Mouse (Mus musculus) B cell, adult 2 months (primary cell): ENCODE data around the gene Proser2.
A peak's percentile ranks its signal among the peaks of the same experiment; 100 is the strongest.
"Not testable (repeated sequence)": the region's sequence is repeated elsewhere in the genome, so short reads cannot be mapped to it uniquely, and the experiment has no call there.

Source experiments
- DNase-seq, 2 experiments: peaks; one replicate each; pipeline ENCODE4 v3.0.0; 2022

Proser2 gene

GRCm38 (mm10) chr2:6128136-6128805, 1.7 kb downstream of the Proser2 start:
- no peak for DNase-seq

GRCm38 (mm10) chr2:6123046-6123445, 7.0 kb downstream of the Proser2 start:
- DNase-seq = no peak

DNA sequence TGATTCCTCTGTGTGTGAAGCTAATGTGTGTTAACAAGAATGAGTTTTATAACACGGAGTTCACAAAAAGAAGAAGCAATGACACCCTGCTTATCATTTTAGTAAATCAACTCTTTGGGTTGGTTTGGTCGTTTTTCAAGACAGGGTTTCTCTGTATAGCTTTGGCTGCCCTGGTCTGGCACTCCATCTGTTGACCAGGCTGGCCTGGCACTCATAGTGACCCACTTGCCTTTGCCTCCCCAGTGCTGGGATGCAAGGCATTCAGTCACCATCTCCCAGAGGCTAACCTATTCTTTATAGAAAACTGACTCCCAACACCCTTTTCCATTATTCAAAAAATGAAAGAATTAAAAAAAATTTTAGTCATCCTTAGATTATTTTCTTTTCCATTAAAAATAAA, 8.9 kb downstream of the Proser2 start:
- no peak for DNase-seq

DNA sequence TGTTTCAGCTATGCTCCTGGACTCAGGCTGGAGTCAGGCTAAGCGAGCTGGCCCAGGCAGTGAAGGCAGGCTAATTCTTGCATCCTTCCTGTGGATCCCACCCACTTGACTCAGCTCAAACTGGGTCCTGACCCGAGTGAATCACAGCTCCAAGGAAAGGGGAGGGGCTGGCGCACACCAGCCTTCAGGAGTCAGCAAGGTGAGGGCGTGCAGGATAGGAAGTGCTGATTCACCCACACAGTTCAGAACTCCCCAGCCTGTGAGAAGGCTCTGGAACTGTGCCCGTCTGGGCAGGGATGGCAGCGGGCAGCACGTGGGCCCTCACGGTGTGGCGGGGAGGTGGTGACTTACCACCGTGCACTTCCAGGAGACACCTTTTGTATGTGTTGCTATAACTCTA, 11.8 kb downstream of the Proser2 start:
- DNase-seq = no peak

GRCm38 (mm10) chr2:6113792-6114191, 16.2 kb downstream of the Proser2 start:
- no peak for DNase-seq

- no peak for DNase-seq
Measured at GRCm38 (mm10) chr2:6112619-6113018, 17.4 kb downstream of the Proser2 start.

DNA sequence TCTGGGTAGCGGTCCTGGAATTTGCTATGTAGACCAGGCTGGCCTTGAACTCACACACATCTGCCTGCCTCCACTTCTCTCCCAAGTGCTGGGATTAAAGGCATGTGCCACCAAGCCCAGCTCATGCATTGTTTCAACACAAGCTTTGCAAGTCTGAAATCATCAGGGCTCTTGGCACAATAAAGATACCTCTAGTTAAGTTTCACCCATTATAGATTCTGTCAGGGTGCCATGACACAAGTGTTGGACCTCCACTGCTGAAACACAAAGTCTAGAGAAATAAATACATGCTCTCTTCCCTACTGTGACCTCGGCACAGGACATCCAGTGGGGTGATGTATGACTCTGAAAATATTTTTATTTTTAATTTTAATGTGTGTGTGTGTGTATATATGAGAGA, 24.6 kb downstream of the Proser2 start:
- no peak for DNase-seq

- DNase-seq = no peak
Measured at GRCm38 (mm10) chr2:6100755-6101154, 29.3 kb downstream of the Proser2 start.

DNA sequence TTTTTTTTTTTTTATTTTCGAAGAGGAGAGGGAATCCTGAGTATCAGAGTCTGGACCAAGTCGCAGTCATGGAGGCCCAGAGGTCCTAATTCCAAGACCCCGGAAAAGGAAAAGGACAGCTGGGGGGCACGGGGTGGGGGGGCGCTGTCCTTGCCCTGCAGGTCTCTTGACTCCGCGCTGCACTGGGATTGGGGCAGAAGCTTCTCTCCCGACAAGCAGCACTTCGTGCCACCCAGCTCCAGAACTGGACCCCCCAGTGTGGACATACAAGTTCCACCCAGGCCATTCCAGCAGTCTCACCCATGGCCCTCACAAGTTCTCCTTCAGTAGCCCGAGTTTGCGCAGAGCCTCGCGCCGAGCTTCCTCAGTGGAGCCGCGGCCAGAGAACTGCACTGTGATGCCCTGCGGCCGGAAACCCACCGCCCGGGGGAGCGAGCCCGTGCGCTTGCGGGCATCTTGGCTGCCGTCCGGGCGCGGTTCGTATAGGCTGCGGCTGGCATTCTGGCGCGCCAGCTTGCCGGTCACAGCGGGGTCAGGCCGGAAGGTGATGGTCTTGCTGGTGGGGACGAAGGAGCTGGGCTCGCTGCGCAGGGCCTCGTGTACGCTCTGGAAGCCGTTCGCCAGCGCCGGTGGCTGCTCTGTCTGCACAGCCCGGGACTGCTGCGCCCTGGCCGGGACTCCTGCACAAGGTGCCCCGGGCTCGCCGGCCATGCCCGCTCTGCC, 29.8 kb downstream of the Proser2 start:
- DNase-seq = no peak

GRCm38 (mm10) chr2:6099443-6099842, 30.6 kb downstream of the Proser2 start:
- no peak for DNase-seq

DNA sequence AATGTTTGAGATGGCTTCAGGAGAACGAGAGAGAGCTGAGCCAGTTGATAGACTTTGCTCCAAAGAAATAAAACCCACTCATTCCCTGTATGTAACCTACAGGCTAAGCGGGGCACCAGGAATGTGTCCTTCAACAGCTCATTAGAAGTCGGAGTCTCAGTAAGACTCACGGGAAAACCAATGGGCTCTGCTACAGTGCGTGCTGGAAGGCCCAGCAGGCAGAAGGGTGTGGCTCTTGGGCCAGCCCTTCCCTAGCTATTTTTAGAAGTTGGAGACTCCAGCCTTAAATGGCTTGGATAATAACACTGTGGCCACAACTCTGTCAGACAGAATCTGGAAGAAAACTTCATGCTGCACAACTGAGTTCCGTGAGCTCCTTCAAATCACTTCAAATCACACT, 31.1 kb downstream of the Proser2 start:
- DNase-seq = no peak

GRCm38 (mm10) chr2:6097113-6097716, 32.8 kb downstream of the Proser2 start:
- no peak for DNase-seq

- DNase-seq = not testable (repeated sequence)
Measured at GRCm38 (mm10) chr2:6089941-6090340, 40.1 kb downstream of the Proser2 start.

DNA sequence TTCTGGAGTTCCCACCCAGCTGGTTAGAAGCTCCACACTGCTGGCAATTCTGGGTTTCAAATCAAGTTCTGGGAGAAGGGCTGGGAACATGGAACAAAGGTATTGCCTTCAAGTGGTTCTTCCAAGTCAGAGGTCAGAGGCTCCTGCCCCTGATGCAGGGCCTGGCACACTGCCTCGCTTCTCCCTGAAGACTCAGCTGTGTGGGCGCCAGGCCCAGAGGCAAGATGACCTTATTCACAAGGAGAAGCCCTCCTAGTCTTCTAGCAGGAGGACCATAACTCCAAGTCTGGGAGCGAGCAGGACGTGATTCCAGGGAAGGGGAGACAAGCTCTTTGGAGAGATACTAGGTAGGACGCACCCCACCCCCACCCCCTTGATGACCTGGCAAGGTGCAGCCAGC, 42.9 kb downstream of the Proser2 start:
- no peak for DNase-seq

GRCm38 (mm10) chr2:6085622-6086530, 44.1 kb downstream of the Proser2 start:
- DNase-seq = peak; percentile 72 to 76

DNA sequence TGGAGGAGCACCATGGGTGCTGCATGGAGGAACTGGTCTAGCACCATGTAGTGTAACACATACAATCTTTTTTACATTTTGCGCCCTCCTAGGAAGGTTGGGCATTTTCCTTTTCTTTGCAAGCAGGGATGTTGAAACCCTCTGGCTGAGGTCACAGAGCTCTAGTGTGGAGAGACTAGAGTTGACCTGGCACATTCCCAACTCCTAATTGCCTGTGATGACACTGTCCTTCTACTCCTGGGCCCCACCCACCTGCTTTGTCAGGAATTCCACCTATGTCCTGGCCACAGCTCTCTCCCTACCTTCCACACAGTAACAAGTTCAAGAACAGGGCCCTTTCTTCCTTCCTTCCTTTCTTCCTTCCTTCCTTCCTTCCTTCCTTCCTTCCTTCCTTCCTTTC, 46.3 kb downstream of the Proser2 start:
- DNase-seq = no peak

GRCm38 (mm10) chr2:6082615-6083014, 47.4 kb downstream of the Proser2 start:
- DNase-seq = no peak

DNA sequence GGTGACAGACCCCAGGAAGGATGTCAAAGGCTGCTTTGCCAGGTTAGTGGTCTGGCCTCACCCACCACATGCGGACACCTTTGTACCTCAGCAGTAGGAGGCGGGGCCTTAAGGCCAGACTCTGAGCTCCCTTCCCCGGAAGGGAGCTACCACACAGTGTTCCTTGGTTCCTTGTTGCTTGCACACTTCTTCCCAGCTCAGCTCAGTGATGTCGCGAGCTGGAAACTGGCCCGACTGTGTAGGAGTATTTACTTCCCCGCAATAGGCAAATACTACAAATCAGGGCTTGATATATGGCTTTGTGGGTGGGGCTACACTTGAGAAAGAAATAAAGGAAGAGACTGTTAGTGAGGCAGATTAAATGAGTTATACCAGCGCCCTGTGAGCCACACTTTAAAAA, 48.9 kb downstream of the Proser2 start:
- no peak for DNase-seq

DNA sequence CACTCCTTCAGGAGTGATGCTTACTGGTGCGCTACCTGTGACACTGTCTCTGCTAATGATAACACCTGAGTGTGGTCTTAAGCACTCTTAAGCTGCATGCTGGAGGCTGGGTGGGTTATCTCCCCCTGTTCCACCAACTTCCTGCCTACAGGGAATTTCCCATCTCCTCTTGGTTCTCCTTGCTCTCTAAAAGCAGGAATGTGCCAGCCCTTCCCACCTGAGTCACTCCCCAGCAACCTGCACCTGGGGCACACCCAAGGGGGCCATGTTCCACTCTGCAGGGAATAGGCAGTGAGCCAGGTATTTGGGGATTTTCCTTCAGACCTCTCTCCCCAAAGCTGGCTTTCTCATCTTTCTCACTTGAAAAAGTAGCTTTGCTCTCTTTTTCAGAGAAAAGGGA, 50.0 kb downstream of the Proser2 start:
- DNase-seq = no peak

DNA sequence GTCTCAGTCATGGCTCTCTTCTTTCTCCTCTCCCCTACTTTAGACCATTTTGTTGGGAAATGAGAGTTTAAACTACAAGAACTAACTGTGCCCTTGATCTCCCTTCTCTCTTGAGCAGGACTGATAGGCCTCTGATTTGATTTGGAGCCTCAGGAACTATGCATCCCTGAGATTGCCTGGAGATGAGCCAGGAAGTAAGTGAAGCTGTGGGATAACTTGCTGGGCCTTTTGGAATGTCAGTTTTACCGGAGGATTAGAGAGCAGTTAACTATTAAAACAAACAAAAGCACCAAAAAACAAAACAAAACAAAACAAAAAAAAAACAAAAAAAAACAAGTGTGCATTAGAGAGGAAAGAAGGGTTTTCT, 54.5 kb downstream of the Proser2 start:
- DNase-seq = no peak

DNA sequence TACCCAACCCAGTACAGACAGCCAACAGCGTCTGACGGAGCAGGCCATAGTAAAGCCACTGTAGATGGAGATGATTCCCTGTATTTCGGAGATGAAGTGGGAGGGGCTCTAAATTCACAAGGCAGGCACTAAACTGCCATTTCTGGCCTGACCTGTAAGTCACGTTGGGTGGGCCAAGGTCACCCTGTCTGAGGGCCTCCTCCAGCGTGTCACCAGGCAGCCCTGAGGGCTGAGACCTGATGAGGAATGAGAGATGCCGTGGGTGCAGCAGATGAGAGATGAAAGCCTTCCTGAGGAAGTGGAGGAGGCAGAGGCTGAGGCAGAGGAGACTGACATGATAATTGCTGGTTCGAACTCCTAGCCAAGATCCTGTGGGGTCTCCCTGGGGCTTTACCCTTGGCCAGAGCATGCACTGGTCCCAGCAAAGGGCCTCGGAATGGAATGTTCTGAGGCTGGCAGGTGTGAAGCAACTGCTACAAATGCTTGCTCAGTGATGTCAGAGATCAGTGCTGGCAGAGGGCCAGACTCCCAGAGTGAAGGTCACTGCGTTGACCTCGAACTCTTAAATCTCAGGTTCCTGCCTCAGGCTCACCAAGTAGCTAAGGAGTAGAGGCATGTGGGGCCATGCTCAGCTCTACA, 55.0 kb downstream of the Proser2 start:
- no peak for DNase-seq

DNA sequence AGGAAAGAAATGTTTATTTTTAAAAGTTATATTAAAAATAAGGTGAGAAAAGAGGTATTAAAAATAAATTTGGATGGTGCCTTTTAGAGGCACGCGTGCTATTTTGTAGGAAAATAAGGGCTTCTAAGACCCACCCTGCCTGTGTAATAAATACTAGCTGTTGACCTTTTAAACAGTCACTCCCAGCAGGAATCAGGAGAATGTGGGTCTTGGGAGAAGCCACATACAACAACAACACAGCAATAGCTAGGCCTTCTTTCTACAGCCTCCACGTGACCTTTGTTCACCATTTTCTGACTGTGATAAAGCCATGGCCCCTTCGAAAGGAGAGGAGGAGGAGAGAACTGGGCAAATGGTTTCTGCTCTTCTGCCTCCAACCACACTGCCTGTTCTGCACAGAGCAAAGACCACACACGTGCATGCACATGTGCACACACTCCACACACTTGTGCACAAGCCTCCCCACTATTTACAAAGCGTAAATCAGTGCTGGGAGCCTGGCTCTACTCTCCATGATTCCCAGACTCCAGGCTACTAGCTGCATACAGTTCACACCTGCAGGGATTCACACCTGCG, 57.2 kb downstream of the Proser2 start:
- no peak for DNase-seq
